Mouse (Mus musculus): ENCODE results near the gene Msn. TPM values are rescaled to one million over a fixed set of nuclear protein-coding genes. Genes with fewer than 3 reads are reported as not detected.

The Msn gene
- polyA plus RNA-seq (2016; fragmentation: Nextera tagmentation; extraction: Ambion mirVana) = 81.5 and 89.4 TPM in 2 replicates

GRCm38 (mm10) chrX:96095509-96096499, at the start of gene Msn:
Gene Msn, plus strand, starts transcription at chrX:96096042.
- Histone ChIP-seq H3K36me3 (replicated peaks) (no peaks in the 10 kb centered on the region), H3K4me3 (replicated peaks) (peak within 1 kb of the TSS; percentile 46), H3K9ac (peak within 1 kb of the TSS; percentile 51), H3K4me2 (peak within 1 kb of the TSS; percentile 62), H3K4me1 (no peaks in the 10 kb centered on the region), H3K27ac (0 out of 2 replicates have a peak within 1 kb of the TSS, but pooled peaks have one; percentile 8), H3K27me3 (0 out of 2 replicates have a peak, but pooled peaks cover 4% of the 10 kb centered on the region), H3K9me3 (no peaks in the 10 kb centered on the region)
- ATAC-seq (ENCODE audit: low FRiP score) = peak; percentile 86
- WGBS = 23% methylated on average over 24 of the region's 44 CpGs

- WGBS = 81% methylated on average over 1 of the region's 1 CpGs
Measured at GRCm38 (mm10) chrX:96052798-96053197, 43.0 kb upstream of the Msn start.

GRCm38 (mm10) chrX:96077747-96078146, 18.1 kb upstream of the Msn start:
- no peaks in the 10 kb centered on the region for H3K4me1 ChIP-seq
- H3K9me3 ChIP-seq = no peaks in the 10 kb centered on the region
- no peaks in the 10 kb centered on the region for H3K36me3 ChIP-seq (replicated peaks)
- no peak overlapping the region for H3K27ac ChIP-seq
- no peak overlapping the region for H3K4me3 ChIP-seq (replicated peaks)
- H3K9ac ChIP-seq = no peak overlapping the region
- H3K27me3 ChIP-seq = no peaks in the 10 kb centered on the region
- ATAC-seq (ENCODE audit: low FRiP score) = no peak
- no peak overlapping the region for H3K4me2 ChIP-seq

More at GRCm38 (mm10) chrX:96052798-96053197, 43.0 kb upstream of the Msn start:
- Histone ChIP-seq H3K27me3 (no peaks in the 10 kb centered on the region), H3K36me3 (replicated peaks) (no peaks in the 10 kb centered on the region), H3K4me1 (no peaks in the 10 kb centered on the region), H3K9ac (no peak overlapping the region), H3K27ac (no peak overlapping the region), H3K4me2 (no peak overlapping the region), H3K4me3 (replicated peaks) (no peak overlapping the region), H3K9me3 (no peaks in the 10 kb centered on the region)
- no peak for ATAC-seq (ENCODE audit: low FRiP score)

DNA sequence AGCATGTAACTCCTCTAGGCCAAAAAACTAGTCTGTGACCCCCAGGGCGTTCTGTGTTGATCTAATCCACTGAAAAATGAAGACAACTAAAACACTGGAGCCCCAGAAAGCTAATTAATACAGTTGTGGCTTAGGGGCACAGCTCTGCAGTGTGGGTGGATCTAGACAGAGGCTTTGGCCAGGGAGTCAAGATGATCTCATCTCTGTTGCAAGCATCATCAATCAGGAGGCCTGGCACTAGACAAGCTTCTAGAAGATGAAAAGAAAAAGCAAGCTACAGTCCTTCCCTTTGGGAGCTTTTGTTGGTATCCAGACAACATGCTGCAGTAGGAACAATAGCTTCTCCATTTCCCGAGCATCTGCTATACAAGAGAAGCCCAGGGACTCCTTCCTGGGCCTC, 9.6 kb upstream of the Msn start:
- Histone ChIP-seq H3K4me1 (no peaks in the 10 kb centered on the region), H3K9me3 (no peaks in the 10 kb centered on the region), H3K4me2 (no peak overlapping the region), H3K27ac (no peak overlapping the region), H3K27me3 (no peaks in the 10 kb centered on the region), H3K4me3 (replicated peaks) (no peak overlapping the region), H3K9ac (no peak overlapping the region), H3K36me3 (replicated peaks) (no peaks in the 10 kb centered on the region)
- 28% methylated on average over 2 of the region's 2 CpGs for WGBS
- ATAC-seq (ENCODE audit: low FRiP score) = no peak

DNA sequence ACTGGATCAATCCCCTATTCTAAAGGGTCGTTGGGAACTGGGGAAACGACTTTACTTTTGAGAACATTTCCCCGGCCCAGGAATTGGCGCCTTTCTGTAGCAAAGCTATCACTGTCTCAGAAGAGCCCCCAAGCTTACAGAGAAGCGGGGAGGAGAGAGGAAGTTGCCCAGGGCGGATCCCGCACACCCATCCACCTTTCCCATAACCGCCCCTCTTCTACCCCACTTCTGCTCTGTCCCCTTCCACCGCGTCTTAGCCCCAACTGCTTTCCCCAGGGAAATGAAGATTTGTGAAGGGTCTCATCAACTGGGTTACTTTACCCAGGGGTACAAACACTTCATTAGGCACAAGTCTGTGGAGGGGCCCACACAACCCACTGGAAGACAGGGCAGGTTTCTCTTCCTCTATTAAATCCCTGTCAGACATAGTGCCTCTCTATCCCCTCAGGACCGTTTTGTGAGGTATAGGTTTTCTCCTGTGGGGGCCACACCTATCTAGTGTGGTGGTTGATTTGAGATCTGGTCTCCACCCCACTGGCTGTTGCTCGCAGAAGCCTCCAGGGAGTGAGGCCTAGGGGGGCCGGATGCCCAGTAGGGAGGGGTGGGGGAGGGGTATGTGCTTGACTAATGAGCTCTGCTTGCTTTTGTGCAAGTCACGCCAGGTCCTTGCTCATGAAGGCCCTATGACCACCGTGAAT, 820 bp downstream of the Msn start:
- Histone ChIP-seq H3K9ac (peak overlapping the region; percentile 51), H3K4me3 (replicated peaks) (peak overlapping the region; percentile 46), H3K27ac (0 out of 2 replicates have a peak overlapping the region, but pooled peaks have one; percentile 8), H3K4me2 (peak overlapping the region; percentile 62), H3K36me3 (replicated peaks) (no peaks in the 10 kb centered on the region), H3K4me1 (no peaks in the 10 kb centered on the region), H3K27me3 (0 out of 2 replicates have a peak, but pooled peaks cover 4% of the 10 kb centered on the region), H3K9me3 (no peaks in the 10 kb centered on the region)
- 24% methylated on average over 15 of the region's 15 CpGs for WGBS
- ATAC-seq (ENCODE audit: low FRiP score) = peak; percentile 53; the same call in 1 of the 2 replicates

DNA sequence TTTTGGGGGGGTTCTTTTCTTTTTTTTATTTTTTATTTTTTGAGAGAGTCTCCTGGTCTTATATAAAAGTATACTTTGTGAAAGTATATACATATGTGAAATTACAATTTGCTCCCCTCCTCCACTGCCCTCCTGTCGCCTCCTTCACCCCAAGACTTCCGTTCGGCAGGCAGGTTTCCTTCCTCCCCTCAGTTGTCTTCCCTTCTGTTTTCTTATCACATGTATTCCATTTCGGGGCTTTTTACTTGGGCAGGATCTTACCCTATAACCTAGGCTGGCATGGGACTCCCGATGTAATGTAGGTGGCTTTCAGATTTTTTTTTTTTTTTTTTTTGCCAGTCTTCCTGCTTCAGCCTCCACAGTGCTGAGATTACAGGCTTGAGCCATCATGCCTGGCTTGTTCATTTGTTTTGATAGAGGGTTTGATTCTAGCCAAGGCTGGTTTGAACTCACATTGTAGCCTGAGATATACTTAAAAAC, 1.7 kb downstream of the Msn start:
- ATAC-seq (ENCODE audit: low FRiP score) = no peak
- Histone ChIP-seq H3K27ac (no peak overlapping the region), H3K27me3 (0 out of 2 replicates have a peak, but pooled peaks cover 4% of the 10 kb centered on the region), H3K4me2 (peak overlapping the region; percentile 62), H3K4me1 (no peaks in the 10 kb centered on the region), H3K9me3 (no peaks in the 10 kb centered on the region), H3K9ac (no peak overlapping the region), H3K36me3 (replicated peaks) (no peaks in the 10 kb centered on the region), H3K4me3 (replicated peaks) (peak overlapping the region; percentile 46)
- WGBS = 39% methylated on average over 5 of the region's 5 CpGs

DNA sequence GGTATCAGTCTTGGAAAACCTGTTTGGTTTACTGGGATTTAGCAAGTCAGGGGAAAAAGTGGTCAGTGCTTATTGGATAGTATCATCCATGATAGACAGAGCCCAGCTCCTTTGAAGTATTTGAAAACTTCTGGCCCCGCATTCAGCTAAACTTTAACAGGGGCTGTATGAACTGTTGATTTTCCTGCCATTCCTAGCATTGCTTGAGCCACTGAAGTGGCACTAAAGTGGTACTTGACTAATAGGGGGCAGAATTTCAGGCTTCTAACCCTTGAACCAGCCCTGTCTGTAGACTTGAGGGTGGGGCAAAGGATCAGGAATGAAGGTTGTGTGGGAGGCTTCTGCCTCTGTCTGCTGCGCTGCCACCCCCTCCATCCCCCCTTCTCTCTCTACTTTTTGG, 3.2 kb downstream of the Msn start:
- Histone ChIP-seq H3K4me1 (no peaks in the 10 kb centered on the region), H3K9ac (no peak overlapping the region), H3K36me3 (replicated peaks) (no peaks in the 10 kb centered on the region), H3K4me3 (replicated peaks) (no peak overlapping the region), H3K9me3 (no peaks in the 10 kb centered on the region), H3K4me2 (no peak overlapping the region), H3K27ac (no peak overlapping the region), H3K27me3 (no peaks in the 10 kb centered on the region)
- 74% methylated on average over 2 of the region's 2 CpGs for WGBS
- ATAC-seq (ENCODE audit: low FRiP score) = no peak

DNA sequence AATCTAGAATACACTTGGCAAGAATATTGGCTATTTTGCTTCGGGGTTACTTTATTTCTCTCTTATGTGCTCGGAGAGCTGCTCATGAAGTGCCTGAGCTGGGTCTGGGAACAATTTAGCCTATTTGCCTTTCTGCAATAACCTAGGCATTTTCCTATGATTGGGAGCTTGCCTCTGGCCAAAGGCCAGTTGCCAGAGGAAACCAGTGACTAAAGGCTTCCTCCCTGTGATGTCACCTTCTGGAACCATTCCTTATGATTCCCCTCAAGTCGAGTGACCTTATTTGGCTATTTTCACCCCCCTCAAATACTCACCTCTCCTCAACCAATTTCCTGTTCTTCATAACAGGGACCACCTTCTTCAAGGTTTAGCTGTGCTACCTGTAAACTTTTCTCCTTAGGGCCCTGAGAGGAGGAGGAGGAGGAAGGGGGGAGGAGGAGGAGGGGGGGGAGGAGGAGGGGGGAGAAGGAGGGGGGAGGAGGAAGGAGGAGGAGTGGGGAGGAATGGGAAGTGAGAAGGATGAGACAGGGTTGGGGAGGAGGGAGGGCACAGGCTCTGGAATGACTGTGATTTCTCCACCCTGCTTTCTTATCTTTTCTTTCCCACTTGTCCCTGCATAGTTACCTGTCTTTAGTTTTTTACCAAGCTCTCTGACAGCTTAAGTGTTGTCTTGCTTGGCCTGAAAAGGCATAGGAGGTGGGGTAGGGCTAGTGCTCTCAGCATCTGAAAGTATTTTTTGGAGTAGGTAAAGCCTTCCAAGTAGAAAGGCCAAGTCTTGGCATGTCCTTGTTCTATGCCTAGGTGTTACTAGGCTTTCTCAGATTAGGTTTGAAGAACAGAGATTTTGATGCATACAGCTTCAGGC, 11.8 kb downstream of the Msn start:
- Histone ChIP-seq H3K9me3 (no peaks in the 10 kb centered on the region), H3K9ac (no peak overlapping the region), H3K4me2 (no peak overlapping the region), H3K27ac (no peak overlapping the region), H3K27me3 (no peaks in the 10 kb centered on the region), H3K4me3 (replicated peaks) (no peak overlapping the region), H3K4me1 (no peaks in the 10 kb centered on the region), H3K36me3 (replicated peaks) (no peaks in the 10 kb centered on the region)
- ATAC-seq (ENCODE audit: low FRiP score) = no peak
- 72% methylated on average over 3 of the region's 3 CpGs for WGBS

DNA sequence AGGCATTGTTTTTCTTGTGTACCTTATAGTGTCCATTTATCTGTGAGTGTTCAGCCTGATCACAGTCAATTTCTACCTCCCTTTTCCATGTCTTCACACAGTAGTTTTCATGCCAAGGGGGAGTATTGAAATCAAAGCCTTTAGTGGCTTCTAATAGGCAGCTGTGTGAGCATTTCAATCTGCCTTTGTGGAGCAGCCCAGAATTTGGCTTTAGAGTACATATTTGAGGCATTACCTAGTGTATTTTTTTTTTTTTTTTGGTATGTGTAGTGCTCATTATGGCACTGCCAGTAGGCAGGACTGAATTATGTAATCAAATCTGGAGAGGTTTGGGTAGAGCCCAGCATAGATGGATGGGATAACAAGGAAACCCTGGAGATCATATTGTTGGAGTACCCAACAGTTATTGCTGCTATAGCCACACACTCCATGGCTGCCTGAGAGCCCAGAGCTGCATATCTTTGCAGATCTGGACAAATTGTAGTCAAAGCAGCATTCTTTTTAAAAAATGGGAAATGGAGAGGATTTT, 17.3 kb downstream of the Msn start:
- Histone ChIP-seq H3K4me1 (no peaks in the 10 kb centered on the region), H3K4me3 (replicated peaks) (no peak overlapping the region)
- ATAC-seq (ENCODE audit: low FRiP score) = no peak

DNA sequence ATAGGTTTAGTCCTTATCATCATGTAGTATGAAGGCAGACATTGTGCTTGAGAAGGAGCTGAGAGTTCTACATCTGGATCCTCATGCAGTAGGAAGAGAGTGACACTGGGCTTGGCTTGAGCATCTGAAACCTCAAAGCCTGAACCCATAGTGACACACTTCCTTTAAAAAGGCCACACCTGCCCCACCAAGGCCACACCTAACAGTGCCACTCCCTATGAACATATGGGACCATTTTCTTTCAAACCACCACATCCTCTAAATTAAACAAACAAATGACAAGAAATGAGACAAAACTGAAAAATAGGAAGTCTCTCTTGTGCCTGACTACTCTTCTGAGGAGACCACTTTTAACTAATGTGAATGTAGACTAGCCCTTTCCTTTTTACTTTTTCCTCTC, 19.7 kb downstream of the Msn start:
- H3K27me3 ChIP-seq = no peaks in the 10 kb centered on the region
- H3K9ac ChIP-seq = no peak overlapping the region
- H3K4me1 ChIP-seq = no peaks in the 10 kb centered on the region
- no peaks in the 10 kb centered on the region for H3K36me3 ChIP-seq (replicated peaks)
- H3K27ac ChIP-seq = no peak overlapping the region
- no peak for ATAC-seq (ENCODE audit: low FRiP score)
- H3K4me2 ChIP-seq = no peak overlapping the region
- no peaks in the 10 kb centered on the region for H3K9me3 ChIP-seq
- no peak overlapping the region for H3K4me3 ChIP-seq (replicated peaks)

More for the DNA sequence above, 17.3 kb downstream of the Msn start:
- no peaks in the 10 kb centered on the region for H3K36me3 ChIP-seq (replicated peaks)
- H3K27ac ChIP-seq = no peak overlapping the region
- H3K9ac ChIP-seq = no peak overlapping the region
- no peaks in the 10 kb centered on the region for H3K9me3 ChIP-seq
- no peaks in the 10 kb centered on the region for H3K27me3 ChIP-seq
- no peak overlapping the region for H3K4me2 ChIP-seq

- Histone ChIP-seq H3K36me3 (replicated peaks) (no peaks in the 10 kb centered on the region), H3K9ac (no peak overlapping the region), H3K9me3 (no peaks in the 10 kb centered on the region), H3K4me2 (no peak overlapping the region), H3K4me3 (replicated peaks) (no peak overlapping the region), H3K4me1 (no peaks in the 10 kb centered on the region), H3K27ac (no peak overlapping the region), H3K27me3 (no peaks in the 10 kb centered on the region)
- ATAC-seq (ENCODE audit: low FRiP score) = no peak
- WGBS = 87% methylated on average over 1 of the region's 1 CpGs
Measured at GRCm38 (mm10) chrX:96117366-96117765, 21.5 kb downstream of the Msn start.
